ENCODE assay signal across 7 mouse cellular contexts in genomic region chr13:23524654-23525053, GRCm38 (mm10). TPM values are rescaled to one million over a fixed set of nuclear protein-coding genes. Genes with fewer than 3 reads are reported as not detected.
DNase-seq lines count a peak whose midpoint lies in the region; ATAC-seq lines count a peak whose summit lies in the region.

No protein-coding gene starts in this region.

- no peak overlapping the region for H3K9ac ChIP-seq in forebrain, embryonic 15.5 days (replicated peaks)
- H3K9ac ChIP-seq in hindbrain, embryonic 11.5 days (ENCODE audit: low read depth, low read length): no peak overlapping the region

- peak overlapping the region; percentile 17; the same call in 1 of the 2 replicates for H3K4me2 ChIP-seq in forebrain, embryonic 15.5 days (replicated peaks)
- H3K4me2 ChIP-seq in hindbrain, embryonic 11.5 days (replicated peaks; ENCODE audit: low read depth, low read length): no peak overlapping the region

- 9% methylated on average over 5 of the region's 5 CpGs for WGBS in forebrain, embryonic 15.5 days
- WGBS in hindbrain, embryonic 11.5 days: 10% methylated on average over 5 of the region's 5 CpGs

- ATAC-seq in forebrain, embryonic 15.5 days (replicated peaks): peak; percentile 58
- ATAC-seq in hindbrain, embryonic 11.5 days (ENCODE audit: low FRiP score): 0 out of 2 replicates have a peak, but pooled peaks have one; percentile 11

- H3K27me3 ChIP-seq in forebrain, embryonic 15.5 days: no peaks in the 10 kb centered on the region
- H3K27me3 ChIP-seq in hindbrain, embryonic 11.5 days (ENCODE audit: control insufficient read depth, insufficient read depth, low read length): no peaks in the 10 kb centered on the region

- H3K4me1 ChIP-seq in forebrain, embryonic 15.5 days: peaks cover 26% of the 10 kb centered on the region
- H3K4me1 ChIP-seq in hindbrain, embryonic 11.5 days (replicated peaks; ENCODE audit: control insufficient read depth, insufficient read depth, low read length): no peaks in the 10 kb centered on the region; the same call in 1 of the 2 replicates

- no peaks in the 10 kb centered on the region for H3K36me3 ChIP-seq in forebrain, embryonic 15.5 days
- H3K36me3 ChIP-seq in hindbrain, embryonic 11.5 days (ENCODE audit: control insufficient read depth, insufficient read depth, low read length): no peaks in the 10 kb centered on the region

- no peaks in the 10 kb centered on the region for H3K9me3 ChIP-seq in forebrain, embryonic 15.5 days
- no peaks in the 10 kb centered on the region for H3K9me3 ChIP-seq in hindbrain, embryonic 11.5 days (ENCODE audit: control insufficient read depth, low read length)

- H3K4me3 ChIP-seq in forebrain, embryonic 15.5 days: no peak overlapping the region
- no peak overlapping the region for H3K4me3 ChIP-seq in hindbrain, embryonic 11.5 days (ENCODE audit: low read depth, low read length)

- H3K27ac ChIP-seq in forebrain, embryonic 15.5 days (replicated peaks): no peak overlapping the region; the same call in 1 of the 2 replicates
- no peak overlapping the region for H3K27ac ChIP-seq in hindbrain, embryonic 11.5 days (ENCODE audit: low read depth, low read length)

- DNase-seq in NIH3T3 (ENCODE audit: low read depth): peak; percentile 90
- DNase-seq in cerebellum, adult 11 months: peak; percentile 54
- DNase-seq in hindbrain, embryonic 11.5 days (ENCODE audit: low spot score): peak; percentile 86
- peak; percentile 72 to 87 for DNase-seq in layer of hippocampus, postnatal 25 days (ENCODE audit: extremely low spot score in 1 of 2, low spot score in 1 of 2)
- DNase-seq in lung, postnatal 36 days: peak; percentile 71
- DNase-seq in right cerebral cortex, postnatal 10 days (ENCODE audit: low spot score in 2 of 2): peak; percentile 75 to 86

RNA-seq across cellular contexts. Expression of gene Hist1h4h, which starts 6.2 kb away (rescaled TPM):
- 4.9 and 6.0 TPM in 2 replicates for polyA plus RNA-seq in forebrain, embryonic 15.5 days (2015; fragmentation: Nextera tagmentation; extraction: Ambion mirVana)
- 4.7 TPM in 2 replicates for polyA plus RNA-seq in hindbrain, embryonic 11.5 days (2014; fragmentation: Nextera tagmentation; extraction: Ambion mirVana)
- 100 to 1,000 TPM; 289 to 367 TPM for total RNA-seq in layer of hippocampus, postnatal 25 days (2021)

RNA-seq across cellular contexts. Expression of gene Hist1h2af, which starts 9.1 kb away (rescaled TPM):
- polyA plus RNA-seq in forebrain, embryonic 15.5 days (2015; fragmentation: Nextera tagmentation; extraction: Ambion mirVana): 2.8 and 6.7 TPM in 2 replicates
- 3.6 and 8.4 TPM in 2 replicates for polyA plus RNA-seq in hindbrain, embryonic 11.5 days (2014; fragmentation: Nextera tagmentation; extraction: Ambion mirVana)
- 10 to 100 TPM in 1 of 2 experiments, 1 to 10 TPM in 1; 7.8 to 12.2 TPM for total RNA-seq in layer of hippocampus, postnatal 25 days (2021)

RNA-seq across cellular contexts. Expression of gene Hist1h3g, which starts 10.6 kb away (rescaled TPM):
- 2.7 and 3.4 TPM in 2 replicates for polyA plus RNA-seq in forebrain, embryonic 15.5 days (2015; fragmentation: Nextera tagmentation; extraction: Ambion mirVana)
- polyA plus RNA-seq in hindbrain, embryonic 11.5 days (2014; fragmentation: Nextera tagmentation; extraction: Ambion mirVana): 3.7 and 4.8 TPM in 2 replicates
- 1 to 10 TPM; 3.6 to 5.7 TPM for total RNA-seq in layer of hippocampus, postnatal 25 days (2021)

RNA-seq across cellular contexts. Expression of gene Hist1h2bh, which starts 18.5 kb away (rescaled TPM):
- polyA plus RNA-seq in forebrain, embryonic 15.5 days (2015; fragmentation: Nextera tagmentation; extraction: Ambion mirVana): 0.37 and 0.59 TPM in 2 replicates
- polyA plus RNA-seq in hindbrain, embryonic 11.5 days (2014; fragmentation: Nextera tagmentation; extraction: Ambion mirVana): 0.60 and 0.89 TPM in 2 replicates
- 1 to 10 TPM in 1 of 2 experiments, under 1 TPM in 1; 0.94 to 1.1 TPM for total RNA-seq in layer of hippocampus, postnatal 25 days (2021)

RNA-seq across cellular contexts. Expression of gene Hist1h3f, which starts 19.2 kb away (rescaled TPM):
- 0.46 and 0.94 TPM in 2 replicates for polyA plus RNA-seq in forebrain, embryonic 15.5 days (2015; fragmentation: Nextera tagmentation; extraction: Ambion mirVana)
- 1.0 and 1.1 TPM in 2 replicates for polyA plus RNA-seq in hindbrain, embryonic 11.5 days (2014; fragmentation: Nextera tagmentation; extraction: Ambion mirVana)
- total RNA-seq in layer of hippocampus, postnatal 25 days (2021): 10 to 100 TPM; 15.7 to 16.5 TPM
